Mouse (Mus musculus) spleen, adult 10 weeks (tissue): ENCODE data around the gene Cdkn2a. TPM values are rescaled to one million over a fixed set of nuclear protein-coding genes. Genes with fewer than 3 reads are reported as not detected.

ENCODE experiments used
- polyA plus RNA-seq: library from polyadenylated mRNA; stranded (reverse); fragments of 350-450 nt; fragmentation: Illumina TruSeq; extraction: RNeasy Lipid Tissue Mini Kit (QIAGEN cat#74804); gene quantifications from one replicate; pipeline ENCODE4 v1.2.3, GENCODE M21; 2015; ENCODE audit warnings: low replicate concordance; ENCODE audit not compliant: insufficient read depth

Gene Cdkn2a
- polyA plus RNA-seq = not detected

DNA sequence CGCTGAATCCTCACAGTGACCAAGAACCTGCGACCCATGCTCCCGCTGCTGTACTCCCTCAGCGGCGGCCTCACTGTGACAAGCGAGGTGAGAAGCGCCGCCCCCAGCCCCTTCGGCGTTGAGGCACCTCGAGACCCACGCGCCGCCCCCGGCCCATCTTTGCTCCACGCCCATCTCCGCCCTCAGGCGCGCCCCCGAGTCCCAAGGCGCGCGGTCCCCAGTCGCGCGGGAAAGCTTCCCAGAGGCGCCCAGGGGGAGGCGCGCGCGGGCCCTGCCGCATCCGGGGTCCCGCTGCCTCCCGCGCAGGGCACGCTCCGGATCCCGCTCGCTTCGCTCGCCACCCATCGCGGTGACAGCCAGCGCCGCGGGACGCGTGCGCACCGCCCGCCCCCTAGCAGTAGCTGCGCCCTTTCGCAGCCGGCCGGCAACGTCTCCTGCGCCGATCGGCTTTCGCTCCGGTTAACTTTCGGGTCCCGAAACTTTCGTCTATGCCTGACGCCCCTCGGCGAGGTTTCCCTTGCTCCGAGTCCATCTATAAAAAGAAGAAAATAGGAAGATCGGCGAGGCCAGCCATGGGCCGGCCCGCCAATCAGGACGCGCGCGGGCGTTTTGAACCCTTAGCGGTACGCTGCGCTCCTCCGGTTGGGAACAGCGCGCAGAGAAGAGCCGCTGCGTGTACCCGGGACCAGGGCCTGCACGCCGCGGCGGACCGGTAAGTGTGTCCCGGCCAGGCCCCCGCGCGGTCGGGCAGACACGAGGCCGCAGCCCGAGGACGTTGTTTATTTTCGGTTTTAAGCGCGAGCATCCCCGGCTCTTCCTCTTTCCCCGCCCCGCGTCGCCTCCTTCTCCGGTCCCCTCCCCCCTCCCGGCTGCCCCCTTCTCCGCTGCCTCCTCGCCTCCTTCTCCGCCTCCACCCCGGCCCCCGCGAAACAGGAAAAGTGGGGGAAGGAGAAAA is at the start of gene Cdkn2a:
Cdkn2a (minus strand) TSS at position 168 of the 955 bp plus-strand sequence.

GRCm38 (mm10) chr4:89310491-89311254 is 16.2 kb upstream of the Cdkn2a start, which contains the start of gene Cdkn2b:
Cdkn2b (minus strand) TSS chr4:89311039.

Other genes starting within 250 kb of the Cdkn2a start
- 38.5 TPM for gene Mtap, start 157.5 kb downstream of the Cdkn2a start, polyA plus RNA-seq
- gene Cdkn2b, start 16.4 kb upstream of the Cdkn2a start, polyA plus RNA-seq = 1.6 TPM